Mouse (Mus musculus) myocyte (in vitro differentiated cells): ENCODE data around the gene Cpne4.

Source experiments
- CEBPB ChIP-seq: IDR thresholded peaks from 2 replicates; pipeline ENCODE4 v1.6.1; 2011; ENCODE audit warnings: mild to moderate bottlenecking, moderate library complexity; ENCODE audit not compliant: poor library complexity, insufficient read depth, severe bottlenecking
- MAX ChIP-seq: IDR thresholded peaks from one replicate; pipeline ENCODE4 v1.6.1; 2011; ENCODE audit warnings: low read depth, mild to moderate bottlenecking, control low read depth
- MYOD1 ChIP-seq, 3 experiments: IDR thresholded peaks; one replicate each; pipeline ENCODE4 v1.6.1; 2011; ENCODE audit warnings: control low read depth in 2 of 3, low read depth in 2 of 3, mild to moderate bottlenecking in 2 of 3, moderate library complexity in 1 of 3; ENCODE audit not compliant: insufficient read length in 2 of 3, control insufficient read depth in 1 of 3
- MYOG ChIP-seq, 3 experiments: IDR thresholded peaks; one replicate each; pipeline ENCODE4 v1.6.1; 2011; ENCODE audit warnings: control low read depth in 2 of 3, low read depth in 2 of 3, mild to moderate bottlenecking in 2 of 3; ENCODE audit not compliant: insufficient read length in 2 of 3, control insufficient read depth in 1 of 3, insufficient read depth in 1 of 3
- POLR2A ChIP-seq: IDR thresholded peaks from one replicate; pipeline ENCODE4 v1.6.1; 2011; ENCODE audit warnings: low read depth, mild to moderate bottlenecking, control low read depth, moderate library complexity; ENCODE audit not compliant: insufficient read length
- POLR2AphosphoS2 ChIP-seq: IDR thresholded peaks from one replicate; pipeline ENCODE4 v1.6.1; 2011; ENCODE audit warnings: low read depth, control low read depth; ENCODE audit not compliant: insufficient read length
- REST ChIP-seq: IDR thresholded peaks from one replicate; pipeline ENCODE4 v1.6.1; 2011; ENCODE audit warnings: mild to moderate bottlenecking, control low read depth, moderate library complexity; ENCODE audit not compliant: insufficient read depth, insufficient read length
- TCF12 ChIP-seq: IDR thresholded peaks from one replicate; pipeline ENCODE4 v1.6.1; 2011; ENCODE audit warnings: mild to moderate bottlenecking, control low read depth; ENCODE audit not compliant: poor library complexity, insufficient read depth, severe bottlenecking
- USF1 ChIP-seq: IDR thresholded peaks from one replicate; pipeline ENCODE4 v1.6.1; 2011; ENCODE audit warnings: low read depth, mild to moderate bottlenecking, control low read depth, moderate library complexity

GRCm38 (mm10) chr9:104572856-104573255, 25.8 kb downstream of the Cpne4 start:
- TF ChIP-seq REST (no peak), CEBPB (no peak), MAX (no peak), POLR2A (no peak), MYOD1 (IDR thresholded peaks at IDR 0.05; ENCODE audit: control insufficient read depth in 1 of 3, insufficient read length in 2 of 3, low read depth in 2 of 3) (no peak), TCF12 (no peak), POLR2AphosphoS2 (no peak), USF1 (no peak), MYOG (IDR thresholded peaks at IDR 0.05; ENCODE audit: control insufficient read depth in 1 of 3, insufficient read depth in 1 of 3, insufficient read length in 2 of 3, low read depth in 2 of 3) (no peak)
